Mouse (Mus musculus) hindbrain, embryonic 15.5 days (tissue): ENCODE data around the gene Foxo4. TPM values are rescaled to one million over a fixed set of nuclear protein-coding genes. Genes with fewer than 3 reads are reported as not detected.
A peak's percentile ranks its signal among the peaks of the same experiment; 100 is the strongest.

Experiments used
- ATAC-seq: fragments of 200-750 bp; cut with Nextera tagmentation; 2 replicates; pipeline ENCODE4 v1.8.0; 2017; ENCODE audit warnings: low read depth, moderate number of reproducible peaks, moderate TSS enrichment; ENCODE audit not compliant: low FRiP score
- H3K27ac ChIP-seq: fragments of 300-500 bp; sonication (generic); replicated peaks from 2 replicates; pipeline ENCODE4 v1.5.1; 2015; ENCODE audit warnings: mild to moderate bottlenecking, inconsistent platforms
- H3K27me3 ChIP-seq: fragments of 300-500 bp; sonication (generic); 2 replicates; pipeline ENCODE4 v1.6.1; 2015; ENCODE audit warnings: control low read depth, inconsistent platforms
- H3K36me3 ChIP-seq: fragments of 300-500 bp; sonication (generic); 2 replicates; pipeline ENCODE4 v1.6.1; 2015; ENCODE audit warnings: control low read depth, inconsistent platforms
- H3K4me1 ChIP-seq: fragments of 300-500 bp; sonication (generic); replicated peaks from 2 replicates; pipeline ENCODE4 v1.6.1; 2015; ENCODE audit warnings: control low read depth, inconsistent platforms
- H3K4me2 ChIP-seq: fragments of 300-500 bp; sonication (generic); 2 replicates; pipeline ENCODE4 v1.6.1; 2015; ENCODE audit warnings: moderate library complexity, mild to moderate bottlenecking, inconsistent platforms
- H3K4me3 ChIP-seq: fragments of 300-500 bp; sonication (generic); 2 replicates; pipeline ENCODE4 v1.5.1; 2015; ENCODE audit warnings: mild to moderate bottlenecking, inconsistent platforms
- H3K9ac ChIP-seq: fragments of 300-500 bp; sonication (generic); 2 replicates; pipeline ENCODE4 v1.6.1; 2015; ENCODE audit warnings: inconsistent platforms
- H3K9me3 ChIP-seq: fragments of 300-500 bp; sonication (generic); 2 replicates; pipeline ENCODE4 v1.6.1; 2016; ENCODE audit warnings: control low read depth, inconsistent platforms
- WGBS: fragments of 180-500 bp; shearing (Covaris S2); methylation state at CpG from one replicate; pipeline ENCODE4 v1.1.7; 2015; 5-methylcytosine and 5-hydroxymethylcytosine counted together
- polyA plus RNA-seq: library from polyadenylated mRNA; unstranded; fragments of >200 nt; fragmentation: Nextera tagmentation; extraction: Ambion mirVana; gene quantifications from 2 replicates; pipeline ENCODE4 v1.2.1, GENCODE M21; 2015

Gene Foxo4
- polyA plus RNA-seq, result 0.85 and 1.0 TPM in 2 replicates

DNA sequence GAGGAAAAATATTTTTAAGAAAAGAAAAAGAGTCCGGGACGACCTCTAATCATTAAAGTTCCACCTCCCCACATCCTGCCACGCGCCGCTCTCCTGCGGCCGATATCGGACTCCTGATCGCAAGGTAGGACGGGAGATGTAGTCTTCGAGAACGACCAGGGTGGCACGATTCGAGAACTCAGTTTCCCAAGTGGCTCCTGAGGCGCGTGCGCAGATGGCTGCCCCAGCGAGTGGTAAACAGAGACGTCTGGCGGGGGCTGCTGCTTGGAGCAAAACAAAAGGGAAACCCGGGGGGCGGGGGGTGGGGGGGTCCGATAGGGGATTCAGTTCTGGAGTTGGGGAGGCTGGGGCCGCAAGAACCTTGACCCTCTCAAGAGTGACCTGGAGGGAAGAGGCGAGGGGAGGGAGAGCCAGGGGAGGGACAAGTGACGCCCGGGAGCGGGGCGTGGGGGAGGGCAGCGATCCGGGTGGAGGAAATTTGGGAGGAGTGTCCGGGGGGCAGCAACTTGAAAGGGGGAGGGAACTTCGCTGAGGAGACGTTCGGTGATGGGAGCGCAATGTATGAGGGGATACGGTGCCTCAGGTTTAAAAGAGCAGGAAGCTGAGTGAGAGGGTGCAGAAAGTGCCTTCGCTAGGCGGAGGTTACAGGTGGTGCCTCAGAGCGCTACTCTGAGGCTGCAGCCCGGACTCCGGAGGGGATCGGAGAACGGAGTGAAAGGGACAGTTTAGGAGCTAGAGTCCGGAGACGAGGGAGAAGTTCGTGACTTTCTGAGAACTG lies at the start of gene Foxo4:
Gene Foxo4, plus strand, starts transcription at position 577 of the 778 bp plus-strand sequence.
- Histone ChIP-seq H3K4me1 (0 out of 2 replicates have a peak, but pooled peaks cover 3% of the 10 kb centered on the region), H3K4me2 (peak within 1 kb of the TSS; percentile 78), H3K36me3 (no peaks in the 10 kb centered on the region), H3K27ac (0 out of 2 replicates have a peak within 1 kb of the TSS, but pooled peaks have one; percentile 25), H3K9me3 (no peaks in the 10 kb centered on the region), H3K9ac (peak within 1 kb of the TSS; percentile 31), H3K27me3 (0 out of 2 replicates have a peak, but pooled peaks cover 2% of the 10 kb centered on the region), H3K4me3 (peak within 1 kb of the TSS; percentile 54)
- WGBS, result 20% methylated on average over 46 of the region's 47 CpGs
- peak; percentile 93 for ATAC-seq

DNA sequence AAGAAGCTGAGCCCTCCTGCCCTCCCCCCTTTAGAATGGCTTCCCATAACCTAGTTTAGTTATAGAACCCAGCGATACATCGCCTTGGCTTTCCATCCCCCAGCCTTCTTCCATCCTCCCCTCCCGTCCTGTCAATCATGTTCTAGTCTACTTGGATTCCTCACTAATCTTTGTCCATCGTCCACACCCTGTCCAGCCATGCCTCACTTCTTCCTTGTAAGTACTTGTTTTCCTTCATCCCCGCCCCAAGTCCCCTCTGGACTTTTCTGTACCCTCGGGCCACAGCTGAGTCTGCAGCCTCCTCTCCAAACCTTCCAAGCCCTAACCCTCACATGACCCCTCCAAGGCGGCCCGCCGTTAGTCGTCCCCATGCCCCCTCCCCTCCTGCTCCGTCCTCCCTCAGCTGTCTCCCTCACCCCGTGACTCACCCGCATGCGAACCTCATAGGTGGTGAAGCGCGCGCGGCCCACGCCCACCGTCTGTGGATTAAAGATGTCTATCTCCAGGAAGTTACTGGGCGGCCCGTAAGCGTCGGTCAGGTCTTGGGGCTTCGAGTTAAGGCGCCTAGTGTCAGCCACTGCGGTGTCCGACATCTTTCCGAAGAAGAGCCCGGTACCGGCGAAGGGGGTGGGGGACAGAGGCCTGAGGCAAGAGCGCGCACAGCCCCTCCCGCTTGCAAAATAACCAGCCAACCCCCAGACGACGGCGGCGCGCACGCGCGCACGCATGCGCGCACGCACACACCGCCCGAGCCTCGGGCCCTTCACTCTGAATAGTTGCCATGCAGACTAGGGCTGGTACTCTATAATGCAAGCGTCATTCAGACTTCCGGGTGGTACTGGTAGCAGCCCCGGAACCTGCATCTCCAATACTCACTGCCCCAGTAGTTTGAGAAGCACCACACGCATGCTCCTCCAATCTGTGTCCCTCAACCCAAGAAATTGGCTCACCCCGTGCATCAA lies 32.2 kb upstream of the Foxo4 start, which contains the start of gene Snx12:
Gene Snx12, minus strand, starts transcription at position 730 of the 962 bp plus-strand sequence.
- Histone ChIP-seq H3K27ac (peak within 1 kb of the TSS; percentile 84), H3K9ac (peak within 1 kb of the TSS; percentile 63), H3K27me3 (no peaks in the 10 kb centered on the region), H3K4me1 (peaks cover 12% of the 10 kb centered on the region; the same call in 1 of the 2 replicates), H3K4me3 (peak within 1 kb of the TSS; percentile 59), H3K9me3 (no peaks in the 10 kb centered on the region), H3K36me3 (no peaks in the 10 kb centered on the region), H3K4me2 (peak within 1 kb of the TSS; percentile 60)
- ATAC-seq, result peak; percentile 98
- 19% methylated on average over 55 of the region's 55 CpGs for whole genome bisulfite sequencing

DNA sequence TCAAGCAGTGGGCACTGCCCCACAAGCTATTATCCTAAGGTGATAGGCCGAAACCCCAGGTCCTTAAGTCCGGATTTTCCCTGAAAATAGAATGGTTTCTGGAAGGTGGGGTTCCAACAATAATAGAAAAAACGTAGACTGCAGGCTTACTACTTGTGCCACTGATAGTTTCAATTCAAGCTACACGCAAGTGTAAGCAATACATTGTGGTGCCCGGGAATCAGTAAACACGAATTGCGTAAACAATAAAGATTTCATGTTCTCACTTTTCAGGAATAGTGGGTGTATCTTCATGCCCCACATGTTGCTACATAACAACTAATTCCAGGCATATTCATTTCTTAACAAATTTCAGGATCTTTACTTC lies 31.5 kb upstream of the Foxo4 start:
- Histone ChIP-seq H3K4me3 (peak overlapping the region; percentile 59), H3K27ac (peak overlapping the region; percentile 67), H3K4me2 (peak overlapping the region; percentile 52), H3K27me3 (no peaks in the 10 kb centered on the region), H3K9me3 (no peaks in the 10 kb centered on the region), H3K9ac (peak overlapping the region; percentile 42), H3K4me1 (peaks cover 12% of the 10 kb centered on the region; the same call in 1 of the 2 replicates), H3K36me3 (no peaks in the 10 kb centered on the region)
- ATAC-seq, result no peak; the same call in none of the 2 replicates
- WGBS, result 29% methylated on average over 7 of the region's 7 CpGs

DNA sequence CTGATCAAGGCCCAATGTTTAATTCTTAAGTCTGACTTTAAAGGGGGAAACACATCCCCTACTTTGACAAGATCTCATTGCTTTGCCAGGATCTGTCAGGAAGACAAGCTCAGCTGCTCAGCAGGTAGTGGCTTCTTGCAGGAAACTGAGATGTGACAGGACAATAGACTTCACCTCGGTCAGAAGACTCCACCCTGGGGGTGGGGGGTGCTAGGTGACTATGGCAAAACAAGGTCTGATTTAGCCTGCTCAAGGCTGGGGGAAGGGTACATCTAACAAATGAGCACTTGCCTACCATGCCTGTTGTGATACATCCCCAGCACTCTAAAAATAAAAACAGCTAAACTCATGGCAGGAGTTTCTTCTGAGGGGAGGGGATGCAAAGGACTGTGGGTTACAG lies 9.3 kb upstream of the Foxo4 start:
- Histone ChIP-seq H3K4me2 (no peak overlapping the region), H3K4me3 (no peak overlapping the region), H3K27ac (no peak overlapping the region), H3K36me3 (no peaks in the 10 kb centered on the region), H3K9me3 (no peaks in the 10 kb centered on the region), H3K9ac (no peak overlapping the region), H3K27me3 (0 out of 2 replicates have a peak, but pooled peaks cover 5% of the 10 kb centered on the region), H3K4me1 (no peaks in the 10 kb centered on the region)
- ATAC-seq, result no peak
- 33% methylated on average over 1 of the region's 1 CpGs for WGBS

DNA sequence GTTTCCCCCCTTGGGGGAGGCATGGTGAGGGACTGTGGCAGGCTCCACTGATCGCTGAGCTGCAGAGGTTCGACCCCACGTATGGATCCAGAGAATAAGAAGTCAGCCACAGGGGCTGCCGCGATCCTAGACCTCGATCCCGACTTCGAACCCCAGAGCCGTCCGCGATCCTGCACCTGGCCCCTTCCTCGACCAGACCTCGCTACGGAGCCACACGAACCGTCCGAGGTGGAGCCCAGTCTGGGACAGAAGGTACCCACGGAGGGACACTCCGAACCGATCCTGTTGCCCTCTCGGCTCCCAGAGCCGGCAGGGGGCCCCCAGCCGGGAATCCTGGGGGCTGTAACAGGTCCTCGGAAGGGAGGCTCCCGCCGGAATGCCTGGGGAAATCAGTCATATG lies 412 bp downstream of the Foxo4 start:
- Histone ChIP-seq H3K9me3 (no peaks in the 10 kb centered on the region), H3K27me3 (no peaks in the 10 kb centered on the region), H3K4me3 (peak overlapping the region; percentile 54), H3K4me1 (0 out of 2 replicates have a peak, but pooled peaks cover 3% of the 10 kb centered on the region), H3K4me2 (peak overlapping the region; percentile 78), H3K36me3 (no peaks in the 10 kb centered on the region), H3K9ac (peak overlapping the region; percentile 31), H3K27ac (no peak overlapping the region)
- WGBS, result 23% methylated on average over 26 of the region's 26 CpGs
- ATAC-seq, result peak; percentile 25

DNA sequence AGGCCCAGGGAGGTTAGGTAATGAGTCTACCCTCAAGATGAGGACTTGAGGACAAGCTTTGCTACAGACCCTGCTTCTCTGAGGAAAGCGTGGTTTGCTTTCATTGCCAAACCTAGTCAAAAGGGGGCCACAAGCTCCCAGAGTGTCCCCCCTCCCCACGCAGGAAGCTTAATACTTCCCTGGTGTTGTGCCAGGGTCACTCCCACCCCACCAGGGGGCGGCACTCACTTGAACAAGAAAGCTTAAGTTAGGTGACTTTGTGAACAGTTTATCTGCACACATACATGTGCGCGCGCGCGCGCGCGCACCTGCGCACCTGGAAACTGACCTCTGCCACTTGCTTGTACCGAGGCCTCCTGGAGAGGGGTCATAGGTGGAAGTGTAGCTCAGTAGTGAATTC lies 2.3 kb downstream of the Foxo4 start:
- no peaks in the 10 kb centered on the region for H3K9me3 ChIP-seq
- no peaks in the 10 kb centered on the region for H3K27me3 ChIP-seq
- H3K27ac ChIP-seq, result no peak overlapping the region
- ATAC-seq, result no peak
- H3K4me1 ChIP-seq, result peaks cover 3% of the 10 kb centered on the region; the same call in 1 of the 2 replicates
- H3K36me3 ChIP-seq, result no peaks in the 10 kb centered on the region
- no peak overlapping the region for H3K9ac ChIP-seq
- no peak overlapping the region for H3K4me3 ChIP-seq
- no peak overlapping the region for H3K4me2 ChIP-seq
- WGBS, result 84% methylated on average over 13 of the region's 13 CpGs

DNA sequence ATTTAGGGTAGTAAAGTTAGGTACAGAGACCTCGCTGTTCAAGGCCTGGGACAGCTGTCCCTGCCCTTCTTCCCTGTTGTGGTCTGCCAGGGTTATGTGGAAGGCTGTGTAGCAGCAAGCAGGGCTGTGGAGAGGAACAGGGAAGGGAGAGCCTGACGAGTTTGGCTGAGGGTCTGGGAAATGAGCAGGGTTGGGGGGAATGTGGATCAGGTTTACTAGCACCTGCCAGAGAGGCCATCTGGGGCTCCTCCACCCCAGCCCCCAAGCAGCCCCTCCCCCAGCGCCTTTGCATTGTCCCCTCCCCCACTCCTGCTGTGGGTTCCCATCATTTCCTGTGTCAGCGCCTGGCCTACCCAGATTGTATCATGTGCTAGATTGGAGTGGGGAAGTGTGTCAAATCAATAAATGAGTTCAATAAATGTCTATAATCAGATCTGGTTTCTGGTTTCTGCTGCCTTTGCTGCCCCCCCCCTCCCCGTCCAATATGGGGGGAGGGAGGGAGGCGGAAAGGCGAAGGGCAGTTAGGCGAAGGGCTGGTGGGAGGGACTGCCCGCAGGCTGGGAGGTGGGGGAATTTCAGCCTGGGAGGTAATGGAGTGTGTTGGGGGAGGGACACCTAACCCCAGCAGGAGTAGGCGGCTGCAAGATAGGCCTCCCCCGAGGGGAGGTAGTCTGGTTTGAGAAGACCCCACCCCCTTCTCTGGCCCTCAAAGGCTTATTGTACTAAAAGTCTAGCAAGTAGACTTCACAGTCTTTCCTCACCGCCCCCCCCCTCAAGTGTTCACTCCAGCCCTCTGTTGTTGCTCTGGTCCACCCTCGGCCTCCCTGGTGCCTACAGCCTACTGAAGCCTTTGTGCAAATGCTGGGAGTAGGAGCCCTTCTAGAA lies 6.4 kb downstream of the Foxo4 start:
- Histone ChIP-seq H3K36me3 (no peaks in the 10 kb centered on the region), H3K9me3 (no peaks in the 10 kb centered on the region), H3K27ac (0 out of 2 replicates have a peak overlapping the region, but pooled peaks have one; percentile 30), H3K4me3 (no peak overlapping the region), H3K9ac (no peak overlapping the region), H3K4me2 (no peak overlapping the region), H3K4me1 (peaks cover under 1% of the 10 kb centered on the region; the same call in 1 of the 2 replicates), H3K27me3 (no peaks in the 10 kb centered on the region)
- 18% methylated on average over 10 of the region's 13 CpGs for WGBS
- 0 out of 2 replicates have a peak, but pooled peaks have one; percentile 30 for ATAC-seq

DNA sequence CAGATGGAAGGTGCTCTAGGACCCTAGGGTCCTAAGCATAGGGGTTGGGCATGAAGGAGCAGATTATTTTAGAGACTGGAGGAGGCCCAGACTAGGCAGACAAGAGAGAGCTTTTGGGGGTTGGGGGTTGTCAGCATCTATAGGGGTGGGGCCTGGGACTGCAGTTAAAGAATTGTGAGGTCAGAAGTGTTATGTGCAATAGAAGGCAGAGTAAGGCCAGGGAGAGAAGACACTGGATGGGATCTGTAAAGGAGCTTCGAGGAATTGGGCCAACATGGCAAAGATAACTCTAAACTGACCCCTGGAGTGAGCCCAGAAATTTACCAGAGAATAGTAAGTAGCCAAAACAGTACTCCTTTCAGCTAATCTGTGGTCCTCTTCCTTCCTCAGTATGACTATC lies 9.6 kb downstream of the Foxo4 start, which contains the start of gene Gm614:
Gene Gm614, minus strand, starts transcription at position 101 of the 400 bp plus-strand sequence.
- Histone ChIP-seq H3K4me2 (no peak within 1 kb of the TSS), H3K4me1 (no peaks in the 10 kb centered on the region; the same call in 1 of the 2 replicates), H3K9ac (no peak within 1 kb of the TSS), H3K36me3 (no peaks in the 10 kb centered on the region), H3K27me3 (no peaks in the 10 kb centered on the region), H3K27ac (no peak within 1 kb of the TSS), H3K4me3 (no peak within 1 kb of the TSS), H3K9me3 (no peaks in the 10 kb centered on the region)
- ATAC-seq, result no peak
- WGBS, result 86% methylated on average over 1 of the region's 1 CpGs

DNA sequence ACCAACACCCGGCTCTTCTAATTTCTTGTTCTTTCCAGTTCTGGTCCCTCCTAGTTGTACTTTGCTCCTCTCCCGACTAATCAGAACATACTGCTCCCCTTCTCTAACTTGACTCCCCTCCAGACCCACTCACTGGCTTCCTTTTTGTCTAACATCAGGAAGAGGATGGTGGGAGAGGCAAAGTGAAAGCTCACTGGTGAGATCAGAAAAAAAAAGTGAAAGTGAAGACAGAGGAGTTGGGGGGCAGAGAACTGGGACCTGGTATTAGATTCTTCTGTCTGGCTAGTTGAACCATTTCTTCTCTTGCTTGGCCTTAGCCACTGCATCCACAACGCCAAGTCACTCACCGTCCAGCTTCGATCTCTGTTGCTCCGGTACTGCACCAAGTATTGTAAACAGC lies 12.3 kb downstream of the Foxo4 start:
- H3K4me1 ChIP-seq, result no peaks in the 10 kb centered on the region
- no peak for ATAC-seq
- WGBS, result 96% methylated on average over 6 of the region's 6 CpGs
- no peak overlapping the region for H3K4me2 ChIP-seq
- H3K36me3 ChIP-seq, result no peaks in the 10 kb centered on the region
- no peak overlapping the region for H3K9ac ChIP-seq
- H3K9me3 ChIP-seq, result no peaks in the 10 kb centered on the region
- no peaks in the 10 kb centered on the region for H3K27me3 ChIP-seq
- H3K27ac ChIP-seq, result no peak overlapping the region
- H3K4me3 ChIP-seq, result no peak overlapping the region

DNA sequence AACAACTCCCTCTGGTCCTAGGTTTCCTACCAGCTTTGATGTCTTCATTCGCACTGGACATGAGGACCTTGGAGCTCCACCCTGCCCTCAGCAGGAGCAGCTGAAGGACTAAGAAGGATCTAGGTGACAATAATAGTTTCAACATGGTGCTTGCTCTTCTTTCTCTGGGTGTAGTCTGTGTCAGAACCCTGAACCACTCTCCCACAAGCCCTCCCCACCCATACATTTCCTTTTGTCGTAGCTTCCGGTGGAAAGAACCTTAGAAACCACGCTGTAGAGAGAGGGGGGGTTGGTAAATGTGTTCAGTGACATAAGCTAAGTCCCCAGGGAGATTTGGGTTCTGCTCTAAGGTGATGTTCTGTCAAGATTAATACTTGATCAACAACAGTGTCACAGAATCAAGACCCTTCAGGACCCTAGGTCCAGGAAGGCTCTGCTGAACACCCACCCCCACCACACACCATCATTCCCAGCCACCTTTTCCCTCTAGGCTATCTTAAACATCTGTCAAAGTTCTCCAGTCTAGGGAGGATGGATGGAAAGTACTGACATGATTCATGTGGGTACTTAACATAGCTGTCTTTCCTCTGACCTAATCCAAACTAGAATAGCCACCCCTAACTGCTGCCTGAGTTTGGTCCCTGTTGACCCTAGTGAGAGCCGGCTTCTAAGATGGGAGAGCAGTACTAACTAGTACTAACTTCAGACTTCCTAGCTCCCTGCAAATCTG lies 13.9 kb downstream of the Foxo4 start, which contains the start of gene Il2rg:
Gene Il2rg, minus strand, starts transcription at position 231 of the 730 bp plus-strand sequence.
- Histone ChIP-seq H3K36me3 (no peaks in the 10 kb centered on the region), H3K27ac (no peak within 1 kb of the TSS), H3K4me1 (0 out of 2 replicates have a peak, but pooled peaks cover 1% of the 10 kb centered on the region), H3K9me3 (no peaks in the 10 kb centered on the region), H3K27me3 (no peaks in the 10 kb centered on the region), H3K4me3 (no peak within 1 kb of the TSS), H3K9ac (no peak within 1 kb of the TSS), H3K4me2 (no peak within 1 kb of the TSS)
- WGBS, result 75% methylated on average over 5 of the region's 5 CpGs
- no peak for ATAC-seq
